Mouse (Mus musculus): Measurements from ENCODE around the gene Nudt4. TPM values are rescaled to one million over a fixed set of nuclear protein-coding genes. Genes with fewer than 3 reads are reported as not detected.
A peak's percentile ranks its signal among the peaks of the same experiment; 100 is the strongest.
"Not testable (repeated sequence)": the region's sequence is repeated elsewhere in the genome, so short reads cannot be mapped to it uniquely, and the experiment has no call there.

The Nudt4 gene
- polyA plus RNA-seq, 1 experiment from 2014 or later, result 69.0 TPM

DNA sequence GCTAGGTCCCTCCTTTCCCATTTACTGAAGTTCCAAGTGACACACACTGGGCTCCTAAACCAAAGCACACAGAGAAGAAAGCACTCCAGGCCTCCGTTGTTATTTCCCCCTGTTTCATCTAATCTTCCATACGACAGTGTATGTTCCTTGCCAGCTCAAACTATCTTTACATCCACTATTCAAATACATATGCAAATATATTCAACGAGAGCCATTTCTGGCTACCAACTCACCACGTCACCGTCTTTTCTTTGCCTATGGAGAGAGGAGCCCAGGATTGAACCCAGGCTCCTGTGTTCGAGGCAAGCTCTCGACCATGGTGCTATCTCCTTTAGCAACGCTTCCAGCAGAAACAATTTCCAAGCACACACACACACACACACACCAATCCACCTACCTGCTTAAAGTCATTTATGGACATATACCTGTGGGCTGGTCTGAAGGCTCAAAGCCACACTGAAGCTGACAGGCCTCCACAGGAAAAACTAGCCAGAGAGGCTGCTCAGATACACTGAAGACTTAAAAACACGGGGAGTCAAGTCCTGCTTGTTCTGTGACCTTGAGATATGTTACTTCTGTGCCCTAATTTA is 3.5 kb downstream of the Nudt4 start:
- no peaks in the 10 kb centered on the region for H3K36me3 ChIP-seq (ENCODE audit: control insufficient read depth, insufficient read depth)
- no peak for ATAC-seq
- H3K9ac ChIP-seq (replicated peaks; ENCODE audit: low read depth, low read length), result no peak overlapping the region
- H3K4me3 ChIP-seq (replicated peaks; ENCODE audit: low read length), result no peak overlapping the region
- H3K4me1 ChIP-seq (replicated peaks; ENCODE audit: control insufficient read depth, insufficient read depth, low read length), result peaks cover 31% of the 10 kb centered on the region
- H3K4me2 ChIP-seq (ENCODE audit: low read length), result peak overlapping the region; percentile 34
- H3K9me3 ChIP-seq (ENCODE audit: control insufficient read depth, low read length), result no peaks in the 10 kb centered on the region
- H3K27ac ChIP-seq (ENCODE audit: low read length), result no peak overlapping the region
- 64% methylated on average over 9 of the region's 9 CpGs for WGBS
- H3K27me3 ChIP-seq (replicated peaks; ENCODE audit: control insufficient read depth, insufficient read depth, low read length), result no peaks in the 10 kb centered on the region

DNA sequence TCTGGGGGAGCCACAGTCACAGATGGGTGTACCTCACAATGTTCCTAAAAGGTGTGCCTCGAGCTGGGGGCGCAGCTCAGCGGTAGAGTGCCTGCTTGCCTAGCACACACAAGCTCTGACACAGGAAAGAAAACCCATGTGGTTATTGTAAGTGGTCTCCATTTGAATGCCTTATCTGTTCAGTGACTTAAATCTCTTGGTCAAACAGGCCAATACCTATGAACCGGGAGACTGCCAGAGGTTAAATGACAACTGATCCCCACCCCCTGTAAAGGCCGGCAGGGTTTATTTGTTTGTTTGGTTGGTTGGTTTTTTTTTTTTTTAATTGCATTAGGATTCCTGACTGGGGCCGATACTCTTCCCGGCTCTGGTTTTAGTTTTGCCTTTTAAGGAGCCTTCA is 4.5 kb downstream of the Nudt4 start:
- WGBS, result 81% methylated on average over 7 of the region's 7 CpGs
- Histone ChIP-seq H3K4me2 (ENCODE audit: low read length) (no peak overlapping the region), H3K9ac (replicated peaks; ENCODE audit: low read depth, low read length) (no peak overlapping the region), H3K27ac (ENCODE audit: low read length) (no peak overlapping the region), H3K36me3 (ENCODE audit: control insufficient read depth, insufficient read depth) (no peaks in the 10 kb centered on the region), H3K4me1 (replicated peaks; ENCODE audit: control insufficient read depth, insufficient read depth, low read length) (peaks cover 30% of the 10 kb centered on the region), H3K27me3 (replicated peaks; ENCODE audit: control insufficient read depth, insufficient read depth, low read length) (no peaks in the 10 kb centered on the region), H3K9me3 (ENCODE audit: control insufficient read depth, low read length) (no peaks in the 10 kb centered on the region), H3K4me3 (replicated peaks; ENCODE audit: low read length) (no peak overlapping the region)
- no peak for ATAC-seq

DNA sequence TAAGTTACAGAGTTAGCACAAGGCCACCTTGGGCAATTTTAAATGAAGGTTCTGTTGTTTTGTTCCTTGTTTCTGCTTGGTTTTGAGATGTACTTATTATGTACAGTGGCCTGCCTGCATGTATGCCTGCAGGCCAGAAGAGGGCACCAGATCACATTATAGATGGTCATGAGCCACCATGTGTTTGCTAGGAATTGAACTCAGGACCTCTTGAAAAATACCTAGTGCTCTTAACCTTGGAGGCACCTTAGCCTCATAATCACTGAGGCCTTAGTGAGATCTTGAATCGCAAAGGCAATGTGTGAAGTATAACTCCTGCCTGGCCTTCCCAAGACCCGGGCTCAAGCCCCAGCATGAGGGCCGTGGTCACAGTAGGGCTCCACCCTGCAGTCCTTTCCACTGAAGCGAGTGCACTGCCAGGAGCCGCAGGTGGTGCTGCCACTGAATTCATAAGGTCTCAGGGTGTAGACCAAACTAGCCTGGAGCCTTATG is 6.6 kb downstream of the Nudt4 start:
- H3K4me1 ChIP-seq (replicated peaks; ENCODE audit: control insufficient read depth, insufficient read depth, low read length), result peaks cover 26% of the 10 kb centered on the region
- 87% methylated on average over 5 of the region's 5 CpGs for WGBS
- no peak overlapping the region for H3K9ac ChIP-seq (replicated peaks; ENCODE audit: low read depth, low read length)
- no peak for ATAC-seq
- no peaks in the 10 kb centered on the region for H3K36me3 ChIP-seq (ENCODE audit: control insufficient read depth, insufficient read depth)
- H3K4me2 ChIP-seq (ENCODE audit: low read length), result no peak overlapping the region
- no peaks in the 10 kb centered on the region for H3K27me3 ChIP-seq (replicated peaks; ENCODE audit: control insufficient read depth, insufficient read depth, low read length)
- H3K4me3 ChIP-seq (replicated peaks; ENCODE audit: low read length), result no peak overlapping the region
- no peak overlapping the region for H3K27ac ChIP-seq (ENCODE audit: low read length)
- no peaks in the 10 kb centered on the region for H3K9me3 ChIP-seq (ENCODE audit: control insufficient read depth, low read length)

DNA sequence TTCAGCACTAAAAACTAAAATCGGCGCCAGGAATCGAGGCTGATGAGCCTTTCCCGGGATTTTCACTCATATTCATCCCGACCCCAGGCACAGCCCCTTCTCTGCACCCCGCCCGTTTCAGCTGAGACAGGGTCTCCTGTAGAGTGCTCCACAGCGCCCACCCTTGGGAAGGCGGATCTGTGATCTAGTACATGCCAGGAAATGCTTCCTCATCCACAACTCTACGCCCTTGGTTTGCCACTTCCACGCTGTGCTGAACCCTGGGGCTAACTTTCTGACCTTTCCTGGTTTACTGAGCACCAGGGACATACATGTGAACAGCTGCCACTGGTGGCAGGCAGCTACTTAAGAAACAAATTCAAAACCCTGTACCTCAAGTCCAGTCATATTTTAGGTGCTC is 8.1 kb downstream of the Nudt4 start:
- ATAC-seq, result no peak
- Histone ChIP-seq H3K9ac (replicated peaks; ENCODE audit: low read depth, low read length) (no peak overlapping the region), H3K4me1 (replicated peaks; ENCODE audit: control insufficient read depth, insufficient read depth, low read length) (peaks cover 18% of the 10 kb centered on the region), H3K9me3 (ENCODE audit: control insufficient read depth, low read length) (no peaks in the 10 kb centered on the region), H3K4me2 (ENCODE audit: low read length) (no peak overlapping the region), H3K27me3 (replicated peaks; ENCODE audit: control insufficient read depth, insufficient read depth, low read length) (no peaks in the 10 kb centered on the region), H3K27ac (ENCODE audit: low read length) (no peak overlapping the region), H3K4me3 (replicated peaks; ENCODE audit: low read length) (no peak overlapping the region), H3K36me3 (ENCODE audit: control insufficient read depth, insufficient read depth) (no peaks in the 10 kb centered on the region)
- 86% methylated on average over 11 of the region's 11 CpGs for WGBS

DNA sequence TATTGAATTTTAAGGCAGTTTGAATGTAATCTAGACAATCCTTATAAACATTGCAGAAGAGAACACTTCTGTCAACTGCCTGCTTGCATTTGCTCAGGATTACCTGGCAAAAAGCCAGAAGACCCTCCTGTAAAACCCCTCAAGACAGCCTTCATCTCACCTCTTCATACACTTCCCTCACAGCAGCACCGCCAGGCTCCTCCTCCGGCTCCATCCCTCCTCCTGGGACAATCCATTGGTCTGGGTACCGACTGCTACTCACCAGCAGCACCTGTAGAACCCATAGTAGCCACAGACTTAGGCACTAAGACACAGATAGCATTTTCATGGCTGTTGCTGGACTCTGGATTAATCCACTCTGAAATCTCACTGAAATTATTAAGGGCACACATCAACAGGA is 11.6 kb downstream of the Nudt4 start:
- Histone ChIP-seq H3K9me3 (ENCODE audit: control insufficient read depth, low read length) (no peaks in the 10 kb centered on the region), H3K36me3 (ENCODE audit: control insufficient read depth, insufficient read depth) (peaks cover 6% of the 10 kb centered on the region; the same call in 1 of the 2 replicates), H3K27me3 (replicated peaks; ENCODE audit: control insufficient read depth, insufficient read depth, low read length) (no peaks in the 10 kb centered on the region), H3K4me2 (ENCODE audit: low read length) (no peak overlapping the region), H3K4me1 (replicated peaks; ENCODE audit: control insufficient read depth, insufficient read depth, low read length) (peaks cover 5% of the 10 kb centered on the region), H3K4me3 (replicated peaks; ENCODE audit: low read length) (no peak overlapping the region), H3K9ac (replicated peaks; ENCODE audit: low read depth, low read length) (no peak overlapping the region), H3K27ac (ENCODE audit: low read length) (no peak overlapping the region)
- WGBS, result 54% methylated on average over 3 of the region's 3 CpGs
- ATAC-seq, result 0 out of 2 replicates have a peak, but pooled peaks have one; percentile 13

DNA sequence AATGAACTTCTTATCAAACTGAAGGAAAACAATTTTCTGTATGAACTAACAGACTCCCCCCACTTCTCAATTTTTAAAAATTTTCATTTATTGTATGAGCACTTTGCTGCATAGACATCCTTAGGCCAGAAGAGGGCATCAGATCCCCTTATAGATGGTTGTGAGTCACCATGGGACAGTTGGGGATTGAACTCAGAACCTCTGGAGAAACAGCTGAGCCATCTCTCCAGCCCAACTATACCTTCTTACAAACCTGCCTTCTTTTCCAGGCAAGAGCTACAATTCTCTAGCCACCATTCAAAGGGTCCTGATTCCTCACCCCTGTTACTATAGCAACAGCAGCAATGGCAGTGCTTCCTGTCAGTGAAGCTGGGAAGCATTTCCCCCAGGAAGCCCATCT is 12.2 kb downstream of the Nudt4 start:
- H3K27me3 ChIP-seq (replicated peaks; ENCODE audit: control insufficient read depth, insufficient read depth, low read length), result no peaks in the 10 kb centered on the region
- ATAC-seq, result no peak; the same call in 1 of the 2 replicates

DNA sequence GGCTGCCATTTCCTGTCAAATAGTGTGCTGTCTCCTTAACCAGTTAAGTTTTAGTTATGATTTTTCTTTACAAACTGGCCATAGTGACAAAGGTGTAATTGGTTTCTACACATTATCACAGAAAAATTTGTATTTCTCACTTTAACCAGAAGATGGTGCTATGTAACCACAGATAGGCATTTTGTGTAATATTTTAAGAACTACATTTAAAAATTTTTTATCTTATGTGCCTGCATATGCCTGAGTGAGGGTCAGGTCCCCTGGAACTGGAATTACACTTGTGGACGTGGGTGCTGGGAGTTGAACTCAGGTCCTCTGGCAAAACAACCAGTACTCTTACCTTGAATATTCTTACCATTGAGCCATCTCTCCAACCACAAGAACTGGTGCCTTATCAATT is 13.4 kb downstream of the Nudt4 start:
- Histone ChIP-seq H3K4me3 (replicated peaks; ENCODE audit: low read length) (no peak overlapping the region), H3K27me3 (replicated peaks; ENCODE audit: control insufficient read depth, insufficient read depth, low read length) (no peaks in the 10 kb centered on the region), H3K9ac (replicated peaks; ENCODE audit: low read depth, low read length) (no peak overlapping the region), H3K4me1 (replicated peaks; ENCODE audit: control insufficient read depth, insufficient read depth, low read length) (peaks cover 5% of the 10 kb centered on the region), H3K4me2 (ENCODE audit: low read length) (no peak overlapping the region), H3K36me3 (ENCODE audit: control insufficient read depth, insufficient read depth) (peaks cover 6% of the 10 kb centered on the region), H3K9me3 (ENCODE audit: control insufficient read depth, low read length) (no peaks in the 10 kb centered on the region), H3K27ac (ENCODE audit: low read length) (no peak overlapping the region)
- 77% methylated on average over 1 of the region's 1 CpGs for WGBS
- 0 out of 2 replicates have a peak, but pooled peaks have one; percentile 5 for ATAC-seq

More for the DNA sequence above, 12.2 kb downstream of the Nudt4 start:
- Histone ChIP-seq H3K9ac (replicated peaks; ENCODE audit: low read depth, low read length) (no peak overlapping the region), H3K4me1 (replicated peaks; ENCODE audit: control insufficient read depth, insufficient read depth, low read length) (peaks cover 5% of the 10 kb centered on the region), H3K4me3 (replicated peaks; ENCODE audit: low read length) (no peak overlapping the region), H3K9me3 (ENCODE audit: control insufficient read depth, low read length) (no peaks in the 10 kb centered on the region), H3K4me2 (ENCODE audit: low read length) (no peak overlapping the region), H3K36me3 (ENCODE audit: control insufficient read depth, insufficient read depth) (peaks cover 6% of the 10 kb centered on the region; the same call in 1 of the 2 replicates), H3K27ac (ENCODE audit: low read length) (no peak overlapping the region)

DNA sequence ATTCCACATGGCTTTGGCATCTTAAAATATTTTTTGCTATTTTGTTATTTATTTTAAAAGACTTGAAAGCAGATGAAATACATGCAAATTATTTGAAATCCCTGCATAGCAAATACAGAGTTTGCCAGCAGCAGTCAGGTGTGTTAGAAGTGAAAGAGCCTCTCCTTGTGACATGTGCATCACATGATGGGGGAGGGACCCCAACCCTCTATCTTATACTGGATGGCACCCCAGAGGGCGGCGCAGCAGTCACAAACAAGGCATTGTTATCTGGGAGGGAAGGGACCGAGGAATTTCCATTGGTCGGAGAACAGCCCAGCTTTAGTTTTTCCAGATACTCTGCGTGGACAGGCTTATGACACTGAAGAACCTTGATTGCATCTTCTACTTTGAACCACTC is 14.9 kb downstream of the Nudt4 start:
- H3K27me3 ChIP-seq (replicated peaks; ENCODE audit: control insufficient read depth, insufficient read depth, low read length); H3K36me3 ChIP-seq (ENCODE audit: control insufficient read depth, insufficient read depth); ATAC-seq: not testable (repeated sequence)

DNA sequence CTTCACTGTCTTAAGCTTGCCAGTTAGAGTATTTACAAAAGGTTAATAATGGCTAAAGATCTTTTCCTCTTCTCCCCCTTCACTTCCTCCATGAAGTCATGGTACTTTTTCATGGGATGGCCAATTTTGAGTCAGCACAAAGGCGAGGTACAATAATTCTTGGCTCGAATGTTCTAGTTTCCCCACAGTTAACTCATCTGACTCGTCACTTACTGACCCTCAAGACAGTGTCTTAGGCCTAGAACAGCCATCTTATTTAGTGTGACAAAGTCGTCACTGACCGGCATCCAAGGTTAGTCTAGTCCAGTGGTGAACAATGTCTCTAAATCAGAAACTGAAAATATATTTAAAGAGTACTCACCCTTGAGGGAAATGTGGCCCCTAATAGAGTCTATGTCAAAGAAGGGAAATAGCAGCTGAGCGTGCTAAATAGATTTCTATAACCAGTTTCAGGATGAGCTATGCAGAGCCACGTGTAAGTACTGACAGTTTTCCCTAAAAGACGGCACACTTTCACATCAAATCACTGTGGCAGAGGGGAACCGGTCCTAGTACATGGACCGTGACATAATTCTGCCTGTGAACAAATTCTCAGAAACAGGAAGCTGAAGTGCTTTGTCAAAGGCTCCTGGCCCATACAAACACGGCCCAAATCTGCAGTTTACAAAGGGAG is 15.7 kb downstream of the Nudt4 start:
- Histone ChIP-seq H3K9me3 (ENCODE audit: control insufficient read depth, low read length) (no peaks in the 10 kb centered on the region), H3K4me2 (ENCODE audit: low read length) (no peak overlapping the region), H3K27me3 (replicated peaks; ENCODE audit: control insufficient read depth, insufficient read depth, low read length) (no peaks in the 10 kb centered on the region), H3K36me3 (ENCODE audit: control insufficient read depth, insufficient read depth) (peaks cover 6% of the 10 kb centered on the region), H3K4me1 (replicated peaks; ENCODE audit: control insufficient read depth, insufficient read depth, low read length) (peaks cover 6% of the 10 kb centered on the region), H3K27ac (ENCODE audit: low read length) (no peak overlapping the region), H3K9ac (replicated peaks; ENCODE audit: low read depth, low read length) (no peak overlapping the region), H3K4me3 (replicated peaks; ENCODE audit: low read length) (no peak overlapping the region)
- no peak for ATAC-seq
- 84% methylated on average over 11 of the region's 11 CpGs for WGBS

More for the DNA sequence above, 14.9 kb downstream of the Nudt4 start:
- H3K4me1 ChIP-seq (replicated peaks; ENCODE audit: control insufficient read depth, insufficient read depth, low read length); H3K9me3 ChIP-seq (ENCODE audit: control insufficient read depth, low read length); H3K4me2 ChIP-seq (ENCODE audit: low read length); H3K9ac ChIP-seq (replicated peaks; ENCODE audit: low read depth, low read length); H3K4me3 ChIP-seq (replicated peaks; ENCODE audit: low read length); H3K27ac ChIP-seq (ENCODE audit: low read length): not testable (repeated sequence)
- 63% methylated on average over 5 of the region's 5 CpGs for WGBS
